Mouse (Mus musculus): Measurements from ENCODE around the gene BC052040. TPM values are rescaled to one million over a fixed set of nuclear protein-coding genes. Genes with fewer than 3 reads are reported as not detected.

Gene BC052040
- total RNA-seq, 4 experiments from 2014 or later, result 6.5 to 7.9 (median 7.3) TPM

DNA sequence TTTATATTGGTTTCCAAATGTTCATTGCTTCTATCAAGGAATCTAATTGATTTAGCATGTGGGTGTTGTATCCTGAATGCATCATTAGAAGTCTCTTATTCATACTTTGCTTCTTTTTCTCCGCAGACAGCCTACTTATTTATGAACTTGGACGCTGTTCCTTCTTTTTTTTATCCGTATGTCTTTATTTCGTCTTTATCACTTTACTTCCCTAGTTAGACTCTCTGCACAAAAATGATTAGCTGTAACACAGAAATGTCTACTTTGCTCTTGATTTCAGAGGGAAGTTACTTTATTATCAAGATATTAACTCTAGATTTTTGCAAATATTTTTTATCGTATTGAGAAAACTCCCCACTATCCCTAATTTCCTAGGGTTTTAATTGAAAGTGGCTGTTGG, 117.5 kb downstream of the BC052040 start:
- no peak for DNase-seq (ENCODE audit: low spot score in 2 of 2)

GRCm38 (mm10) chr2:115702610-115703009, 121.1 kb downstream of the BC052040 start:
- DNase-seq (ENCODE audit: low spot score in 2 of 2), result no peak

GRCm38 (mm10) chr2:115717535-115717934, 136.0 kb downstream of the BC052040 start:
- no peak for DNase-seq (ENCODE audit: low spot score in 2 of 2)

DNA sequence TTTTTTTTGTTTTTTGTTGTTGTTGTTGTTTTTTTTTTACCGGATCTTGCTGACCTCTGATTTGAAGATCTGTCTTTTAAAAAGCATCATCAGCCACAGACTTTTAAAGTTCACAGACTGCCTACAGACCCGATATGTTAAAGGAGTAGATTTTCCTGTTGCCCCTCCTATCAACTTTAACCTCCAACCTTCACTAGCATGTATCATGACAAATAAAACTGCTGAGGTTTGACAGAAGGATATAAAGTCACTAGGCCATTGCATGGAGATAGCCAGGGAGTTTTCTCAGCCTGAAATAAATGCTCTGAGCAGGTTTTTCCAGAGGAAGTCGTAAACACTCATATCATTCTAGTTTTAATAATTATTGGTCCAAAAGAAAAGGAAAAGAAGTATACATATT, 136.5 kb downstream of the BC052040 start:
- DNase-seq (ENCODE audit: low spot score in 2 of 2), result no peak

DNA sequence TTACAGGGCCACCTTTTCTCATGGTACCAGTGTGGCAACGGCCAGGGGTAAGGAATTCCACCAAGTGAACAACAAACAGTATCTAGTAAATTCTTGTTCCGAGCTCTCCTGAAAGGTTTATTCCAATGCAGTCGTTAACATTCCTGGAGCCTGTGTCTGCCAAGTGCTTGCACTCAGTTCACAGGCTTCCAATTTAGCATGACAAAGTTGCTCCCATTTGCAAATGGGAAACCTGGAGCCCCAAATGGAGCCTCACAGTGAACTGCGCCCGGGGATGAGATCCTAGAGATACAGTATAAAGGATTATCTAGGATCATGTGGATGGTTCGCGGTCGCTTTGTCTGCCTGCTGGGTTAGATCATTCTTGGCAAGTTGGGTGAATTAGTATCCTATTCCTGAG, 141.9 kb downstream of the BC052040 start:
- no peak for DNase-seq (ENCODE audit: low spot score in 2 of 2)

- DNase-seq (ENCODE audit: low spot score in 2 of 2), result no peak
These were observed 142.7 kb downstream of the BC052040 start for GRCm38 (mm10) chr2:115724216-115724615.

- DNase-seq (ENCODE audit: low spot score in 2 of 2), result no peak
These were observed 143.2 kb downstream of the BC052040 start for GRCm38 (mm10) chr2:115724726-115725125.

DNA sequence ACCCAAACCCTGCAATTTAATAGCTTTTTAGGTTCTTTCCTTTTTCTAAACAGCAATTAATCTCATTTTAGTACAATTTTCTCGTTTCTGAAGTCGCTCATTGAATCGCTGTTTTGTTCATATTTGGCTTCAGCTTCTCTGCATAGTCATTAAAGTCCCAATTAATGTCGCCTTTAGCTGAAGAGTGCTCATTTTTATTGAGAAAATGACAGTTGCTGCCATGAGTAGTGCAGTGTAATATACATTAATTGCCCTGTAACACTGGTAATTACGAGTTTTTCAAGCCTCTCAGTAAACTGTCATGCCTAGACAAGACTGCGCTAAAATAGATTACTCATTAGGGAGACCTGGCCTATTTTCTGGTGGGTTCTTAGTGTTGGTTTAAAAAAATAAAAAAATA, 144.0 kb downstream of the BC052040 start:
- DNase-seq (ENCODE audit: low spot score in 2 of 2), result no peak

DNA sequence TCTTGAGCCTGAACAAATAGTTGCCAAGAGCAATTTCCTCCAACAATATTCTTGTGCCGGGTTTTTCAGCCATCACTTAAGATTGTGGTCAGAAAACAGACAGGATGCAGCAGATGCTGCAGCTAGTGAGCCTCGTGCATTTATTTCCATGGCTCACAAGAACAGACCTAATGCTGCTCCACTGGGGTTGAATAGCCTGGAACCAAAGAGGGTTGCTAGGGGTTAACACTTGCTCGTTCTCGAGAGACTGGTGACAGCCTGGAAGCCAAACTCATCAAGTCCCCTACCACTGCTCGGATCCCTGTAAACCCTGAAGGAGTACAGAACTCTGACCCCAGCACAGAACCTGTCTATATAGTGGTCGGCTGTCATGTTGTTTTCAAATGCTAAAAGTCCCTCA, 144.4 kb downstream of the BC052040 start:
- DNase-seq (ENCODE audit: low spot score in 2 of 2), result peak in 1 of 2 experiments; percentile 11

DNA sequence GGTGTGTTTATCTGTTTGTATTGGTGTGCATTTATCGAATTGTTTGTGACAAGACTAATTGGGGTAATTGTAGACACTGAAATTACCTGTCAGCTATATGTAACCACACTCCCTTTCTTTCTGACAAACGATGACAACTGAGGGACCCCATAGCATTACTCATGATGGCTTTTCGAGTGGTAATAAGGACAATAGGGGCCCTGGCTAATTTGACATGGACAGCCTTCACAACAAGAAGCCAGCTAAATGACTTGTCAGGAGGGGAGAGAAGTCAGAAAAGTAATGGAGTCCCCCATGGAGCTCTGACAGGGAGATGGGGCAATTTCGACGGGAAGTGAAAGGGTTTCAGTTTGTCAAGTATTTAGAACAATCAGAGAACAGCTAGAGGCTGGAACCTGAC, 145.3 kb downstream of the BC052040 start:
- DNase-seq (ENCODE audit: low spot score in 2 of 2), result no peak

GRCm38 (mm10) chr2:115728627-115729026, 147.1 kb downstream of the BC052040 start:
- DNase-seq (ENCODE audit: low spot score in 2 of 2), result no peak

DNA sequence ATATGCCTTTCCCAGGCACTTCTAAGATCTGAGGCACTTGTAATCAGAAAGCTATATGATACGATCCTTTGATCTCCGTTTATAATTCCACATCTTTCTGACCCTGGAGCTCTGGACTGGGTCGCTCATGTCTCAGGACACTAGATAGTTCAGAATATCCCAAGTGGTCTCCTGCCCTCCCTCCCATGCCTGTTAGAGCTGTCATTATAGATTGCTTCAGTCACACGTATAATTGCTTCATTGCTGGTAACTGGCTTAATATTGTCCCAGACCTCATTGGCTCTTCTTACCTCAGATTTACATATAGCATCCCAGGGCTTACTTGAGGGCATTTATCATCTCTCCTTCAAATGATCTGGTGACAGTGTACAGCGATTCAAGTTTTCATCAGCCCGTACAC, 149.0 kb downstream of the BC052040 start:
- no peak for DNase-seq (ENCODE audit: low spot score in 2 of 2)

- DNase-seq (ENCODE audit: low spot score in 2 of 2), result no peak
These were observed 149.7 kb downstream of the BC052040 start for GRCm38 (mm10) chr2:115731171-115731570.

DNA sequence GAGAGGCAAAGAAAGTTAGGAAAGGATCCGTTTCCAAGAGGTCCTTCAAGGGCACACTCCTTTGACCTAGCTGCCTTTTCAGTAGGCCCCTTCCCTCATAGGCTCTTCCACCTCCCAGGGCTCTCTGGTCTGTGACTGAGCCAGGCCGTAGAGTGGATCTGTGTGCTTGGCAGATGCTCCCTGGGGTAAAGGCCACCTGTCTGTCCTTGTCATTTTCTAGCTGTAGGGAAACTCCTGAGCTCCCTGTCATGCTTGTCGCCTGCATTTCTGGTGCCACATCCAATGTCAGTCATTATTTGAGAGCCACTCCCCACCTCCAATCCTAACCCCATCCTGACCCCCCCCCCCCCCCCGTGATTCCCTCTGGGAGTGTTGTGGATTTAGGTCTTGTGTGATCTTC, 151.1 kb downstream of the BC052040 start:
- DNase-seq (ENCODE audit: low spot score in 2 of 2), result no peak

GRCm38 (mm10) chr2:115733017-115733692, 151.6 kb downstream of the BC052040 start:
- no peak for DNase-seq (ENCODE audit: low spot score in 2 of 2)

DNA sequence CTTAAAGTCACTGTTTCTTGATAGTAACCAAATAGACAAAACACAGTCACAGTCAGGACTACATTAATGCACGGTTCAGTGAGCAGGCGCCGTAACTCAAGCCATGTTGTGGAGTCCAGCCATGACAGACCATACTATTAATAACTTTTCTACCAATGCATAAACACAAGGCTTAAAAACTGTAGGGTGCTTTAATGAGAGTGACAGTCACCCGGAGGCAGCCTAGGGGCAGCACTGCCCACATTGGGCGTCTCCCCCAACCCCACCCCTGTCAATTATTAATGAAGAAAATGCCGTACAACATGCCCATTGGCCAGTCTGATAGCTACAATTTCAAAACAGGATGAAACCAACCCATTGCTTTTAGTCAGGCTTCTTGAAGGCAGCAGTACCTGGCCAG, 153.3 kb downstream of the BC052040 start:
- DNase-seq (ENCODE audit: low spot score in 2 of 2), result no peak

GRCm38 (mm10) chr2:115736416-115736815, 154.9 kb downstream of the BC052040 start:
- no peak for DNase-seq (ENCODE audit: low spot score in 2 of 2)

DNA sequence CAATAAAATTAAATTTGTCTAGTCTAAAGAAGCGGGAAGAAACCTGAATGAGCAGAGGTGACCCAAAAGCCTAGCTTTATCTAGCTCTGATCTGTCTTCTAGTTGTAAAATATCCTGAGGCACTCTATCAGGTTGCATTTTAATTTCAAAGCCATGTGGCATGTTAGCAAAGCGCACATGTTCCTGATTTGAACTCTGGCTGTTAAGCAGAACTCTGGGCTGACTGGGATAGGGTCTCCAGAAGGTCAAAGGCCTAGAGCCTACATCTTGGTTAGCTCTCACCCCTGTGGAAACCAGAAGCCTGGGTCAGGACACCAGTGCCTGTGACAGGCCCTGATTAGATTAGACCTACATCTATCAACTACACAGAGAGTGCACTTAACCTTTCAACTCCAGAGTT, 156.4 kb downstream of the BC052040 start:
- no peak for DNase-seq (ENCODE audit: low spot score in 2 of 2)

GRCm38 (mm10) chr2:115742061-115742460, 160.5 kb downstream of the BC052040 start:
- DNase-seq (ENCODE audit: low spot score in 2 of 2), result peak; percentile 51 to 57

DNA sequence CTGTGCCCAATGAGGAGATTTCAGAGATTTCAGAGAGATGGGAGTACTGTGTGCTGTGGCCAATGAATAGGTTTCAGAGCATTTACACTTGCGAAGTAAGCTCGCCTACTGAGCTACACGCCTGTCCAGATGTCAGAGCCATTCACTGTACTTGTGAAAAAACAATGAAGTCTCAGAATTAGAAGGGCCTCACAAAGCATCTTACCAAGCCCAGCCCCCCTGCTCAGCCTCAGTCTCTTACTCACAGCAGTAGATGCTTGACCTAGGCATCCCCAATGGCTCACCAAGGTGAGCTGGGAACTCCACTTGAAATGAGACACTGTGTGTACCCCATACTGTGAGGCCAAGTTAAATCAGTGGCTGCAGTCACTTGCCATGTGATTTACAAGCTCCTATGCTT, 166.1 kb downstream of the BC052040 start:
- DNase-seq (ENCODE audit: low spot score in 2 of 2), result no peak

GRCm38 (mm10) chr2:115751177-115751576, 169.7 kb downstream of the BC052040 start:
- DNase-seq (ENCODE audit: low spot score in 2 of 2), result no peak

DNA sequence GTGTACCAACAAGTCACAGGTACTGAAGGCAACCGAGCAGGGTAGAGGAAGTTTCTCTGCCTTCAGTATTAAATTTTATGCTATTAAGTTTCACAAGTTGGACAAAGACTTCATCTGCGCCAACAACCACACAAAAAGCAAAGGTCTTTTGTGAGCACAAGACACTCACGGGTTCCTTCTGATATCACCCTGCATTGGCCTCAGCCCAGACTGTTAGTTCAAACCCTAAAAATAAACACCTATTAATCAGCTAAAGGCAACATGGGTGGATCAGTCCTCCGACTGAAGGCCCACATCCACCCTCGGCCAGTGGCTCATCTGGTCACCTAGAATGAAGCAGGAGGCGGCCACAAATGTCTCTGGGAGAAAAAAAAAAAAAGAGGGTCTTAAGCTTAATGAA, 176.2 kb downstream of the BC052040 start:
- DNase-seq (ENCODE audit: low spot score in 2 of 2), result no peak

- no peak for DNase-seq (ENCODE audit: low spot score in 2 of 2)
These were observed 177.0 kb downstream of the BC052040 start for GRCm38 (mm10) chr2:115758542-115758941.
